Mouse (Mus musculus): ENCODE results near the gene Msh6.
"Not testable (repeated sequence)": the region's sequence is repeated elsewhere in the genome, so short reads cannot be mapped to it uniquely, and the experiment has no call there.

The Msh6 gene

DNA sequence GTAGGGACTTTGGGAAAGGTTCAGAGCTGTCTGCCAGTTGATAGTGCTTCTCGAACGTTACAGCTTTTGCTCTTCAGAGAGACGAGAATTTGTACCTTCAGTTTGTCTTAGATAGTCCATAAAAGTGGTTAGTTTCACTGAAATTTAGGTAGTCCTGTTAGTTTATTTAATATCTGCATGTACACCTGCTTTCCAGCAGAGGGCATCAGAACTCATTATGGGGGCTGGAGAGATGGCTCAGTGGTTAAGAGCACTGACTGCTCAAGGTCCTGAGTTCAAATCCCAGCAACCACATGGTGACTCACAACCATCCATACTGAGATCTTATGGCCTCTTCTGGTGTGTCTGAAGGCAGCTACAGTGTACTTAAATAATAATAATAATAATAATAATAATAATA, 7.2 kb downstream of the Msh6 start:
- DNase-seq (ENCODE audit: low spot score), result no peak

DNA sequence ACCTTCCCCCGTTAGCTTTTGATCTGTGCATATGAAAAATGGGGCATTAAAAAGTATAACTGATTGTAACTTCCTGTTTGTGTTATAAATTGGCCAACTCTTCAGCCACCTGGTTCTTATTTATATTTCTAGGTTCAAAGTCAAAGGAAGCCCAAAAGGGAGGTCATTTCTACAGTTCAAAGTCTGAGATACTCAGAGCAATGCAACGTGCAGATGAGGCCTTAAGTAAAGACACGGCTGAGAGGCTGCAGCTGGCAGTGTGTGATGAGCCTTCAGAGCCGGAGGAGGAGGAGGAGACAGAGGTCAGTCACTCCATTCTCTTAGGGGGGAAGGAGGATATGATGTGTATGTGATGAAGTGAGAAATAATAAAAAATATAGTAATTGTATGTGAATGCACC, 8.5 kb downstream of the Msh6 start:
- no peak for DNase-seq (ENCODE audit: low spot score)

DNA sequence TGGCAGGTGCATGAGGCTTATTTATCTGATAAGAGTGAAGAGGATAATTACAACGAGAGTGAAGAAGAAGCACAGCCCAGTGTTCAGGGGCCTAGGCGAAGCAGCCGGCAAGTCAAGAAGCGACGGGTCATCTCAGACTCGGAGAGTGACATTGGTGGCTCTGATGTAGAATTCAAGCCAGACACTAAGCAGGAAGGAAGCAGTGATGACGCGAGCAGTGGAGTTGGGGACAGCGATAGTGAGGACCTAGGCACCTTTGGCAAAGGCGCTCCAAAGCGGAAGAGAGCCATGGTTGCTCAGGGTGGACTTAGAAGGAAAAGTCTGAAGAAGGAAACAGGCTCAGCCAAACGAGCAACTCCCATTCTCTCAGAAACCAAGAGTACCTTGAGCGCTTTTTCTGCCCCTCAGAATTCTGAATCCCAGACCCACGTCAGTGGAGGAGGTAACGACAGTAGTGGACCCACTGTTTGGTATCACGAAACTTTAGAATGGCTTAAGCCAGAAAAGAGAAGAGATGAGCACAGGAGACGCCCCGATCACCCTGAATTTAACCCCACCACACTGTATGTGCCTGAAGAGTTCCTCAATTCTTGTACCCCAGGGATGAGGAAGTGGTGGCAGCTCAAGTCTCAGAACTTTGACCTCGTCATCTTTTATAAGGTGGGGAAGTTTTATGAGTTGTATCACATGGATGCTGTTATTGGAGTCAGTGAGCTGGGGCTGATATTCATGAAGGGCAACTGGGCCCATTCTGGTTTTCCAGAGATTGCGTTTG, 9.8 kb downstream of the Msh6 start:
- no peak for DNase-seq (ENCODE audit: low spot score)

DNA sequence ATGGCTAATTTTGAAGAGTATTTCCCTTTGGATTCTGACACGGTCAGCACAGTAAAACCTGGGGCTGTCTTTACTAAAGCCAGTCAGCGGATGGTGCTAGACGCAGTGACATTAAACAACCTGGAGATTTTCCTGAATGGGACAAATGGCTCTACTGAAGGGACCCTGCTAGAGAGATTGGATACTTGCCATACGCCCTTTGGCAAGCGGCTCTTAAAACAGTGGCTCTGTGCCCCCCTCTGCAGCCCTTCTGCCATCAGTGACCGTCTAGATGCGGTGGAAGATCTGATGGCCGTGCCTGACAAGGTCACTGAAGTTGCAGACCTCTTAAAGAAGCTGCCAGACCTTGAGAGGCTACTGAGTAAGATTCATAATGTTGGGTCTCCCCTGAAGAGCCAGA, 11.1 kb downstream of the Msh6 start:
- no peak for DNase-seq (ENCODE audit: low spot score)

DNA sequence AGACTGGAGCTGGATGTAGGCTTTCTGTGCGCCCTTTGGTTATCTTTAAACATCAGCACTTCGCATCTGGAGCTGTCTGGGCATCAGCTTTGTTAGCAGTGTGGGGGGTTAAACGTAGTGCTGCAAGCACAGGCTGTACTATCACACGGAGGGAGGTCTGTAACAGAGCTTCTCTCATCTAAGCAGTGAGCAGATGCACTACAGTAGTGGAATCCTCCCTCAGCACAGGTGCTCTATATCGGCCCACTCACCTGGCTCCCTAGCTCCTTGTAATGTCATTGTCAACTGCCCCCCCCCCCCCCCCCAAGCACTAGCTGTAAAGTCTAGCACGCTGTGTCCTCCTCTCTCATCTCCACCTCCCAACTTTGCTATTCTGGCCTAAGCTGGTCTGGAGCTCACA, 12.6 kb downstream of the Msh6 start:
- no peak for DNase-seq (ENCODE audit: low spot score)

DNA sequence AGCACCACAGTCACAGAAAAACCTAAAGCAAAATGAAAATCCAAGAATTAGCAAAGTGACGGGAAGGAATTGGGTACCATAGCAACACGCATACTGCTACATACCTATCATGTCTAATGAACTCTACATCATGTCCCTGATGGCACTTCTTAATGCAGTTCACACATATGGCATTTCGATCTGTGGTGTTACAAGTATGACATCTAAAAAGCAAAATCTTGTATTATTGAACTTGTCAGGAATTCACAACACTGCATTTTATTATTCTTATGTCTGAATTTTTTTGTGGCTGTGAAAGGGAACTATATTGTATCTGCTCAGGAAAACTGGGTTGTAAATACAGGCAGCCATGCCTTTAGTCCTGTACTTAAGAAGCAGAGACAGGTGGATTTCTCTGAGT, 17.3 kb downstream of the Msh6 start:
- DNase-seq (ENCODE audit: low spot score), result no peak

DNA sequence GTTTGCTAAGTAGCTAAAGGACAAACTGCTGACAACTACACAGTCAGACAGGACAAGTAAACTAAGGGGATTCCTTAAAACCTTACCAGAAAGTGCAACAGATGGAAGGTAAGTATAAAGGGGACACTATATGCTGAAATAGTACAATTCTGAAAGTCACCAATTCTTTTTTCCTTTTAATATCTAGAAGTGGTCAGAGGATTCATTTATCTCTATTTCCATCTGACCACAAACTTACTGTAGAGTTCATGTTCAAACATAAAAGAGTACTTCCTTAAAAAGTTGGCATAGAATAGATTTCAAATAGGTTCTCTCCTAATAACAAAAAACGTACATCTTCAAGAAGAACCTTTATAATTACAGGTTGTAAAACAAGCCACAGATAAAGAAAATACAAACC, 18.5 kb downstream of the Msh6 start:
- no peak for DNase-seq (ENCODE audit: low spot score)

DNA sequence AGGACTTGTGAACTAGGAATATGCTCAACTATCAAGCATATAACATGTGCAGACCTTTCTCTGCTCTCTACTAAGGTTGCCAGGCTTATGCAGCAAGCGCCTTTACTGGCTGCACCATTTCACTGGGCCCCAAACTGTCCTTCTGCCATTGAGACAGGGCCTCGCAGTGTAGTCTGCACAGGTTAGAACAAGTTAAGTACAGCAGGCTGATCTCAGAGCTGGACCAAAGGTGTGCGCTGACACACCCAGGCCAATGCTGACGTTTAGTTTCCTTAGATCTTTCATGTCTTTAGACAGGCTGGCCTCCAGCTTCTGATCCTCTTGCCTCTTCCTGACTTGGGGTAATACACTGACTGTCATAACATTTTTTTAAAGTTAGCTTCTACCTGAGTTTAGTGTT, 22.9 kb downstream of the Msh6 start:
- no peak for DNase-seq (ENCODE audit: low spot score)

DNA sequence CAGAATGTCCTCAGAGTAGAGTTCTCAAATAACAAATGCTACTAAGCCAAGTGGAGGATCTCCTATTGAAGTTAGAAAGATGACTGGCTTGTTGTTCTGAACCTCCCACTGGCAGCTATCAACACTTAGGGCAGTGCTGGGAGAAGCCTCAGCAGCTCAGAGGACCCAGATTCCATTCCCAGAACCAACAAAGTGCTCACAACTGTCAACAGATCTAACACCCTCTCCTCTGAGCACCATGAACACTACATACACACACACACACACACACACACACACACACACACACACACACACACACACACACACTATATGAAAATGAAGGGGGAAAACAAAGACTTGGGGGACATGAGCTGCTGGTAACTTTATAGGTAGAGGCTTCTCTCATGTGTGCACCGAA, 30.0 kb downstream of the Msh6 start:
- no peak for DNase-seq (ENCODE audit: low spot score)

DNA sequence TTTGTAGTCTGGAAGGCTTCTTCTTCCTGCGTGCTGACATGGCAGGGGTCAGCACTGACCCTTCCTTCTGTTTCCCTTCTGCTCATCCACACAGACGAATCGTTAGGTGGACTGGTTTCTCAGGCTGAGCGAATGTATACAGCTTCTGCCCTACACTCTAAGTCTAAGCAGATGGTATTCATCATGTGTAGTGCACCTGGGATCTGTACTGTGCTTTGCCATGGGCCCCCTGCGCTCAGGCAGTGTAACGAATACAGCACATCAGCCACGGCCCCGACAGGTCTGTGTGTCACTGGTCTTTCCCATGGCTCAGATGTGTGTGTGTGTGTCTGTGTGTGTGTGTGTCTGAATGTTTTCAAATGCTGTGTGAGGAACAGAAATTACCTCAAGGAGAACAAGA, 32.1 kb downstream of the Msh6 start:
- DNase-seq (ENCODE audit: low spot score), result no peak

DNA sequence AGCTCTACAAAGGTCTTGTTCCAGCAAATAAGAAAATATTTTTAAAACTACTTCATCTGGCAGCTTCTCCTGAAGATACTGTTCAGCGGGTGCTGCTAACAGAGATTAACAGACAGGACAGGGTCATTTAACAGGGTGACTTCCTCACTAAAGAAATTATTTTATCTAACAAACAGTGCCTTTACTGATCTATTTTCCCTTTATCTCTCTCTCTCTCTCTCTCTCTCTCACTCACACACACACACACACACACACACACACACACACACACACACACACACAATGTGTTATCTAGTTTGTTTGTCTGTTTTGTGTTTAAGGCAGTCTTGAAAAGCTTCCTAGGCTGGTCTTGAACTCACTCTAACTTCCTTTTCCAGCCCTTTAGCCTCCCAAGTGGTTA, 39.6 kb downstream of the Msh6 start:
- no peak for DNase-seq (ENCODE audit: low spot score)

DNA sequence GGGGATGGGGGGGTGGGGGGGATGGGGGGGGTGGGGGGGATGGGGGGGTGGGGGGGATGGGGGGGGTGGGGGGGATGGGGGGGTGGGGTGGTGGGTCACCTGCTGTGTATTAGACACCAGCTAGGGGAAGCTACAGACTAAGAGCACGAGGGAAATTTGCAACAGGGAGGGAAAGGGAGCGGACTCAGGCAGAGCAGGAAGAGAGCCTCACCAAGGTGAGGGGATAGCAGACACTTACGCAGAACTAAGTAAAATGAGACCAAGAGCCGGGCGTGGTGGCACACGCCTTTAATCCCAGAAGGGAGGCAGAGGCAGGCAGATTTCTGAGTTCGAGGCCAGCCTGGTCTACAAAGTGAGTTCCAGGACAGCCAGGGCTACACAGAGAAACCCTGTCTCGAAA, 41.2 kb downstream of the Msh6 start:
- not testable (repeated sequence) for DNase-seq (ENCODE audit: low spot score)

DNA sequence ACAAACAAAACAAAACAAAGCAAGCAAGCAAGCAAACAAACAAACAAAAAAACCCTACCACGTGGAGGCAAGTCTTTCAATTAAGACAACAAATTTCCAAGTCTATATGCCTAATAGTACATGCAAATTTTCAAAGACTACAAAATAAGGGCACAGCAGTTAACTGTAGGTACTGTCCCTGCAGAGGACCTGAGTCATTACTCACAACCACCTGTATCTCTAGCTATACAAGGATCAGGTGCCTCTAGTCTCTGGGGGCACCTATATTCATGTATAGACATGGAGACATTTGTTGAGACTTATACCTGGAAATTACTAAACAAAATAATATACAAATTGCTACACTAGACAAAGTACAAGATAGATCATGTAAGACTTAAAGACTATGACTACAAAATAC, 49.1 kb downstream of the Msh6 start:
- no peak for DNase-seq (ENCODE audit: low spot score)

DNA sequence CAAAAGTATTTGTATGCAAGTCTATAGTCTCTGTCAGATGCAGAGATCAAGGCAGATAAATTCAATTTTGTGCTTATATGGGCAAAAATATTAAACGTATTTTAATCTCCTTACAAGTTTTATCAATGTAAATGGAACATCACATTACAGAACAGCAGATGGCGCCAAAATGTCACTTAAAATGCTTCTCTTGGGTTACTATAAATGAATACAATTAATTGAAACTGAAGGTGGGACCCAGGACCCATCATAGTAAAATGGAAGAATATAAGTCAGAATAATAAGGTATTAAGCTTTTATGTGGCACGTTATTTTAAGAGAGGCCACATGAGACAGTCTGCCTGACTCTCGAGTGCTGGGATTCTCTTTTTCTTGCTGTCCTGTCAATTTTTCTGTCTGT, 50.4 kb downstream of the Msh6 start:
- DNase-seq (ENCODE audit: low spot score), result no peak

DNA sequence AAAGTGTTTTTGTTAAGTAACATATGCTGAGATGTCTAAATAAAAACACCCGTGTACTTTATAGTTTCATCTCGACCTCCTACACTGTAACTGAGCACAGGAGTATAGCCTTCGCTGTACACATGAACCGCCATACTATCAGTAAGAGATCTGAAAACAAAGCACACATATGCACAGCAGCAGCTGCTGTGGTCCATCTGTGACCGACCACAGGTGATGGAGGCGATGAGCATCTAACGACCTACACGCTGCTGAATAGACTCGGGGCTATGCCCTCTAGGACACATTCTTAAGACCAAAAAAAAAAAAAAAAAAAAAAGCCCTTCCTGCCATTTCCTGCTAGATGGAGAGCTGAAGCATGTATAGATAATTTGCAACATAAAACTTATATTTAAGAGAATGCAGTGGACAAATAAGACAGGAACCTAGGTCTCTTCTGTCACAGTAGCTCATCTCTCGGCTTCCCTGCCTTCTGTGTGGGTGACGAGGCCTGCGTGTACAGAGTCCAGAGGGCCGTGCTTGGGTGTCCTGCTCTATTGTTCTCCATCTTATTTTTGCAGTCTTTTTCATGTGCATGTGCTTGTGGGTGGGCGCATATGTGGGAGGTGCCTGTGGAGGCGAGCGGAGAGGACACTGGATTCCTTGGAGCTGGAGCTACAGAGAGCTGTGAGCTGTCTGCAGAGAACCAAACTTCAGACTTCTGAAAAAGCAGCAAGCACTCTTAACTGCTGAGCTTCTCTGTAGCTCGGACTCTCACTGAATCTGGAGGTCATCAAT, 54.5 kb downstream of the Msh6 start:
- DNase-seq (ENCODE audit: low spot score), result no peak

DNA sequence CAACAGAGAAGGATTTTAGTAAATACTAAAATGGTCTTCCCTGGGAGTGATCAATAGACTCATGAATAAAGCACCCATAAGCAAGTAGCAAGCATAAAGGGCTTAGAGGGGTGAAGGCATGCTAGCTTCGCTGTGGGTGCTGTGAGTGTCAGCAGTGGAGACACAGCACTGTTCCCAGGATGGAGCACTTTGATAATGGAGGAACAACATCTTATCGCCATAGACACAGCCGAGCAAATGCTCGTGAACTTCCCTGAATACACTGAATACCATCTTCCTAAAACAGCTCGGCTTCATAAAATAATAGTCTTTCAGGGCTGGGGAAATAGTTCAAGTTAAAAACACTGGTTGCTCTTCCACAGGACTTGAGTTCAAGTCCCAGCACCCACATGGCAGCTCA, 56.9 kb downstream of the Msh6 start:
- DNase-seq (ENCODE audit: low spot score), result no peak

DNA sequence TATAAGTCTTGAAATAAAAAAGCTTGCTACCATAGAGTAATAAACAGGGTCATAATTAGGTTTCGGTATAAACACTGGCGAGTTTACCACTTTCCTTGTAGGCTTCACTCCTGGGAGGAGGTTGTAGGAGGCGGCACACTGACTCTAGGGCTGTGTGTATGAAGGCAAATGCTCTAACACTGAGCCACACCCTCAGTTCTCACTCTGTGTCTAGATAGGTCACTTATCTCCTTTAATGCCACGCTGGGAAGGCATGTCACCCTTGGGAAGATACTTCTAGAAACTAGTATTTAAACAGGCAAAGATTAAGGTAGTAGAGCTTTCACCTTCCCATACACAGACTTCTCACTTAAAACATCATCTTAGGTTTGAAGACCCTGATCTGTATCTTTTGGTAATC, 59.6 kb downstream of the Msh6 start:
- DNase-seq (ENCODE audit: low spot score), result no peak

All from testis, postnatal 14 days (tissue).